Mouse (Mus musculus): ENCODE data around the gene Mogat2. TPM values are rescaled to one million over a fixed set of nuclear protein-coding genes. Genes with fewer than 3 reads are reported as not detected.

Mogat2 gene
- polyA plus RNA-seq, 1 experiment from 2014 or later = 1.1 TPM

DNA sequence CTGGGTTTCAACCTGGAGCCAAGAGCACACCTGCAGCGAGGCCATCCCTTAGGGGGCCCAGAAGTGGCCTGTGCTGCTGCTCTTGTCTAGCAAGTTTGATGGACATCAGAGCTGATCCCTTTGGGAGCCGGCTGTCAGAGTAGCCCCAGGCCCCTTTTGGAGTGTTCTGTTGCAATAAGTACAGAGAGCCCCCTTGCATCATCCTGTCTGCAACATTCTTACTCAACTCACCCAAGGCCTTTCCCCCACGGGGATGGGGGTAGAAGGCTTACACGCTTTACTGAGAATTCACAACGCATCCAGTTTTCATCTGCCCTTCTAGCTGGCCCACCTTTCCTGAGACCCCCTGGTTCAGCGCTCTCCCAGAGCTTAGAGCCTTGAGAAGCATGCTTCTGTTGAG is 49.8 kb downstream of the Mogat2 start:
- WGBS = 88% methylated on average over 6 of the region's 6 CpGs
- no peak for ATAC-seq (ENCODE audit: low FRiP score)
- H3K4me1 ChIP-seq = 0 out of 2 replicates have a peak, but pooled peaks cover 2% of the 10 kb centered on the region

DNA sequence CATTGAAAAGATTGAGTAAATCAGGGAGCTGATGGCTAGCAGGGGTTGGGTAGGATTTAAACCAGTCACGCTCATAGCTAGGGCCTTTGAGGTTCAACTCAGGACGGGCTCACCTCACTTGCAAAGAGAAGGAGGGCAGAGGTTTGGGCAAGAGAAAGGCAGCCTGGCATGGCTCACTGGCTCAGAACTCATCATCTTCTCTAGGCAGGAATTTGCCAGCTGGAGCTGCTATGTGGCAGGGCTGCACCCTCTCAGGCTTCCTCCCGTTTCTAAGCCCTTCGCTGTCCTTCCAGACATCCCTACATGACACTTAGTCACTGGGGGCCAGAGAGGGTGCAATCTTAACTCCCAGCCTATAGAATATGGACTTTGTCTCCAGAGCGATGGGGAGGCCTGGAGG is 51.0 kb downstream of the Mogat2 start:
- no peak for ATAC-seq (ENCODE audit: low FRiP score)
- no peaks in the 10 kb centered on the region for H3K9me3 ChIP-seq (replicated peaks)
- no peak overlapping the region for H3K27ac ChIP-seq (replicated peaks)
- 0 out of 2 replicates have a peak, but pooled peaks cover 5% of the 10 kb centered on the region for H3K4me1 ChIP-seq
- H3K36me3 ChIP-seq = no peaks in the 10 kb centered on the region
- WGBS = 86% methylated on average over 5 of the region's 5 CpGs
- no peak overlapping the region for H3K4me2 ChIP-seq
- no peak overlapping the region for H3K9ac ChIP-seq (replicated peaks)
- 0 out of 2 replicates have a peak, but pooled peaks cover 3% of the 10 kb centered on the region for H3K27me3 ChIP-seq (replicated peaks)
- no peak overlapping the region for H3K4me3 ChIP-seq (replicated peaks)

More for the DNA sequence above, 49.8 kb downstream of the Mogat2 start:
- H3K9ac ChIP-seq (replicated peaks) = no peak overlapping the region
- H3K9me3 ChIP-seq (replicated peaks) = no peaks in the 10 kb centered on the region
- no peaks in the 10 kb centered on the region for H3K36me3 ChIP-seq
- 0 out of 2 replicates have a peak, but pooled peaks cover 3% of the 10 kb centered on the region for H3K27me3 ChIP-seq (replicated peaks)
- no peak overlapping the region for H3K4me3 ChIP-seq (replicated peaks)
- H3K27ac ChIP-seq (replicated peaks) = no peak overlapping the region
- H3K4me2 ChIP-seq = no peak overlapping the region

DNA sequence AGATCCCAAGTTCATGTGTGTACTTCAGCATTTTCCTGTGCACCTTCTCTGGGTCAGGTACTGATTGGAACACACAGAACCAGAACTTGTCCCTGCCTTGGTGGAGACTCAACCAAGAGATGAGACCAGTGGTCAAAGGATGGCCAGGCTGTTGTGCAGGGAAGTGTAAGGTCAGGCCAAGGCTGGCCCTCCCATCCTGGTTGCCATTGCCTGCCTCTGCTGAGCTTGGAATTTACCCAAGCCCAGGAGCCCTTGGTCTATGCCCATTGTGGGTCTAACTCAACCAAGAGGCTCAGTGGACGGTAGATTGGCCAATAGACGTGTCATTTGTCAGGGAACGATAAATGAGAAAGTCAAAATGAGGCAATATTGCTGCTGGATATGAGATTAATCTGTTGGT is 53.0 kb downstream of the Mogat2 start:
- H3K9ac ChIP-seq (replicated peaks) = no peak overlapping the region
- H3K36me3 ChIP-seq = no peaks in the 10 kb centered on the region
- 88% methylated on average over 3 of the region's 3 CpGs for WGBS
- H3K4me3 ChIP-seq (replicated peaks) = no peak overlapping the region
- no peak for ATAC-seq (ENCODE audit: low FRiP score)
- no peak overlapping the region for H3K27ac ChIP-seq (replicated peaks)
- H3K27me3 ChIP-seq (replicated peaks) = peaks cover 8% of the 10 kb centered on the region; the same call in 1 of the 2 replicates
- peaks cover 18% of the 10 kb centered on the region for H3K4me1 ChIP-seq
- no peaks in the 10 kb centered on the region for H3K9me3 ChIP-seq (replicated peaks)
- no peak overlapping the region for H3K4me2 ChIP-seq

DNA sequence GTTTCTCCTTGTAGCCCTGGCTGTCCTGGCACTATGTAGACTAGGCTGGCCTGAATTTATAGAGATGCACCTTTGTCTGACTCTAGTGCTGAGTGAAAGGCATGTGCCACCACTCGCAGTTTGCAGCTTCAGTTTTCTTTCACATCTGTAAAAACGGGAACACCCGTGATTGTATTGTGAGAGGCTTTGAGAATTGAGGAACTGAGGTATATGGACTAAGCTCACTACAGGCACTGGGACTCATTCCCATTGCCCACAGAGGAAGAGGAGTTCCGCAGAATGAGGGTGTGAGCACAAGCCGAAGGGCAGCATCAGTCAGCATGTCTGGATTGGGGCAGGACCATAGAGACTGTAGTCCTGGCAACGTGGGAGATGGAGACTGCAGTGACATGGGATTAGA is 54.7 kb downstream of the Mogat2 start:
- no peak overlapping the region for H3K4me3 ChIP-seq (replicated peaks)
- 75% methylated on average over 6 of the region's 6 CpGs for WGBS
- no peaks in the 10 kb centered on the region for H3K36me3 ChIP-seq
- peaks cover 8% of the 10 kb centered on the region; the same call in 1 of the 2 replicates for H3K27me3 ChIP-seq (replicated peaks)
- no peak for ATAC-seq (ENCODE audit: low FRiP score)
- H3K9ac ChIP-seq (replicated peaks) = no peak overlapping the region
- H3K27ac ChIP-seq (replicated peaks) = no peak overlapping the region
- peaks cover 21% of the 10 kb centered on the region for H3K4me1 ChIP-seq
- H3K4me2 ChIP-seq = 0 out of 2 replicates have a peak overlapping the region, but pooled peaks have one; percentile 84
- no peaks in the 10 kb centered on the region for H3K9me3 ChIP-seq (replicated peaks)

DNA sequence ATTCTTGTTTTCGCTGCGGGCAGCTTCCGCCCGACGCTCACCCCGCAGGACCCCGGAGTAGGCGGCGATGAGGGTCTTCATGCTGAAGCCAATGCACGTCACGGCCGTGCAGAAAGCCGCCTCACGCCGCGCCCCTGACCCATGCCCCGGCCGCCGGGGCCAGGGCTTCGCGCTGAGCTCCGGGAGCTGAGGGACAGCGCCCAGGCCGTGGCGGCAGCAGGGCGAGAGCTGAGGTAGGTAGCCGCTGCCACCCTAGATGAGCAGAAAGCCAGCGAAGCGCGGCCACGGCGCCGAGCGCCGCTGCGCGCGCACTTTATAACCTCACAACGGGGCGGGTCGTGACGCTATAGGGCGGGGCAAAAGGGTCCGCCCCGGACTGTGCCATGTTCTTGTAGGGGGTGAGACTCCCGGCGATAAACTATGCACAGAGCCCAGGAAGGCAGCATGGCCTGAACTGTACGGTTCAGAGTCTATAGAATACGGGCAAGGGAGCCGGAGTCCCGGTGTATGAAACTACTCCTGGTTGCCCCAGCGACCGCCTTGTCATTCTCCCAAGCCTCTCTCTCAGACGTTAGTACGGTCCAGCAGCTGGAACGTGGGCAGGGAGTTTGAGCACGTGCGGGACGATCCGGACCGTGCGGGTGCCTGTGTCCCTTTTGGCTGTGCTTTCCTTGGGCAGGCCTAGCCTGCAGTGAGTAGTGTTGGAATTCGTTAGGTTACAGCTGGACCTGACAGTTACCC is 55.8 kb downstream of the Mogat2 start, which contains the start of gene Dgat2:
Gene Dgat2, minus strand, starts transcription at position 288 of the 741 bp plus-strand sequence.
- Histone ChIP-seq H3K27ac (replicated peaks) (peak within 1 kb of the TSS; percentile 88), H3K4me3 (replicated peaks) (peak within 1 kb of the TSS; percentile 91), H3K4me2 (peak within 1 kb of the TSS; percentile 84), H3K36me3 (no peaks in the 10 kb centered on the region), H3K9me3 (replicated peaks) (no peaks in the 10 kb centered on the region), H3K27me3 (replicated peaks) (peaks cover 8% of the 10 kb centered on the region; the same call in 1 of the 2 replicates), H3K9ac (replicated peaks) (peak within 1 kb of the TSS; percentile 90), H3K4me1 (peaks cover 24% of the 10 kb centered on the region)
- WGBS = under 1% methylated on average over 63 of the region's 63 CpGs
- ATAC-seq (ENCODE audit: low FRiP score) = peak; percentile 96

DNA sequence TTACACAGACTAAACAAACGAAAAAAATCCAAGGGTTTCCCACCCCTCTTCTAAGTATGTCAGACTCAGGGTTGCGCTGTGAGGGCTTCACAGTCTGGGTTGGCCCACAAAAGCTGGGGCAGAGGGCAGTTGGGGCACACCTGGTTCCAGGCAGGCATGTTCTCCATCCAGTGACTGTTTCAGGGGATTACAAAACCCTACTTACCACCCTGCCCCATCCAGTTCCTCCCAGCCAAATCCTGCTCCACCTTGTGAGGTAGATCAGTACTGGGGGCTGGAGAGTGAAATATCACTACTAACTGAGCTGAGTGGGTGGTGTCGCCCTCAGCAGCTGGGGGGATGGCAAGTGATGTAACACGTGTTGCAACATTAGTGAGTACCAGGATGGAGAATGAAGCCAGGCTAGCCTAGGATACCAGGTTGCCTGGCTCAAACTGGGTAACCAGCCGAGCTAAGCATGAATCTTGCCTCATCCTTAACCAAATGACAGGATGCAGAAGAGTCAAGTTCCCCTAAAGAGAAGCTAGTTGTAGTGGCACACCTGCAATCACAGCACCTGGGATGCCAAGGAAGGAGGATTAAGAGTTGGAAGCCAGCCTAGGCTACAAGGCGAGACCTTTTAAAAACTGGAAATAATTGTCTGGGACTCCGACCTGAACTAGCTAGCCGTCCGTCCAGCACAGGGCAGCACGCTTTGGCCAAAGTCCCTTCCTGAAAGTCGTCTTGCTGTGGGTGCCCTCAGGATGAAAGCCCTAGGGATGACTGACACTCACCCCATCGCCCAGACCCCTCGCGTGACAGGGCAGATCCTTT is 56.6 kb downstream of the Mogat2 start:
- peak overlapping the region; percentile 84 for H3K4me2 ChIP-seq
- peak overlapping the region; percentile 90 for H3K9ac ChIP-seq (replicated peaks)
- H3K4me1 ChIP-seq = peaks cover 24% of the 10 kb centered on the region
- H3K27ac ChIP-seq (replicated peaks) = peak overlapping the region; percentile 88; the same call in 1 of the 2 replicates
- no peak for ATAC-seq (ENCODE audit: low FRiP score)
- no peaks in the 10 kb centered on the region for H3K36me3 ChIP-seq
- no peaks in the 10 kb centered on the region for H3K9me3 ChIP-seq (replicated peaks)
- peaks cover 8% of the 10 kb centered on the region; the same call in 1 of the 2 replicates for H3K27me3 ChIP-seq (replicated peaks)
- peak overlapping the region; percentile 91 for H3K4me3 ChIP-seq (replicated peaks)
- 21% methylated on average over 14 of the region's 14 CpGs for WGBS

DNA sequence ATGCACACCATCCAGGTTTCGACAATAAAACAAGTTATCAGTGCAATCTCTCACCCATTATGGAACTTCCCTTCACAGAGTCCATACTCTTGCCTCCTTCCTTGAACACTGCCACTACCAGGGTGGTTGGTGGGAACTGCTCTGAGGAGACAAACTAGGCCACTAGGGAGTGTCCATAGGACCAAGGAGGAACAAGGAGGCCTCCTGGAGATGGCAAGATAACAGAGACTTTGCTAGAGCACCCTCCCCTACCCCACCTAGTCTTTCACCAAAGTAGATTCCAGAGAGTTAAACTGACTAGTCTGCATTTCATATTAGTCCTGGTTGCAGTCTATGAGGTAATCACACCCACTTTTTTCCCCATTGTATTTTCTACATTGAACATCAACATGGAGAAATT is 58.3 kb downstream of the Mogat2 start:
- Histone ChIP-seq H3K36me3 (no peaks in the 10 kb centered on the region), H3K9me3 (replicated peaks) (no peaks in the 10 kb centered on the region), H3K4me1 (peaks cover 24% of the 10 kb centered on the region), H3K27ac (replicated peaks) (no peak overlapping the region), H3K9ac (replicated peaks) (no peak overlapping the region), H3K27me3 (replicated peaks) (peaks cover 8% of the 10 kb centered on the region; the same call in 1 of the 2 replicates), H3K4me2 (no peak overlapping the region), H3K4me3 (replicated peaks) (no peak overlapping the region)
- ATAC-seq (ENCODE audit: low FRiP score) = no peak
- 88% methylated on average over 1 of the region's 1 CpGs for WGBS

DNA sequence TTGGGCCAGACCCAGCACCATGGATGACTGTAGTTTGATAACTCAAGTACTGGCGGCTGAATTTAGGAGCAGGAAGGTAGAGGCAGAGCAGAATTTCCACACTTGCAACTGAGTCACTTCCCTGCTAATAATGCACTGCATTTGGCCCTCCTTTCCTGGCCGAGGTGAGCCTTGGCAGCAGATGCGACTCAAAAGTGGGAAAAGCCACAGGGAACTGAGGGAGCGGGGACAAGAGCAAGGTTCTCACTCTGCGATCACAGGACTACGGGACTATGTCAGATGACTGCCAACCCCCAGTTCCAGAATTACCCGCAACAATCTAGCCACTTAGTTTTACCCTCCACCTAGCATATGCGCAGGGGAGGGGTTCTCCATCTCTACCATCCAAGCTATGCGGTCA is 59.1 kb downstream of the Mogat2 start:
- 91% methylated on average over 9 of the region's 9 CpGs for WGBS
- no peak for ATAC-seq (ENCODE audit: low FRiP score)
- Histone ChIP-seq H3K9ac (replicated peaks) (no peak overlapping the region), H3K27ac (replicated peaks) (no peak overlapping the region), H3K4me2 (no peak overlapping the region), H3K4me3 (replicated peaks) (no peak overlapping the region), H3K4me1 (peaks cover 24% of the 10 kb centered on the region), H3K36me3 (no peaks in the 10 kb centered on the region), H3K9me3 (replicated peaks) (no peaks in the 10 kb centered on the region), H3K27me3 (replicated peaks) (peaks cover 6% of the 10 kb centered on the region; the same call in 1 of the 2 replicates)

DNA sequence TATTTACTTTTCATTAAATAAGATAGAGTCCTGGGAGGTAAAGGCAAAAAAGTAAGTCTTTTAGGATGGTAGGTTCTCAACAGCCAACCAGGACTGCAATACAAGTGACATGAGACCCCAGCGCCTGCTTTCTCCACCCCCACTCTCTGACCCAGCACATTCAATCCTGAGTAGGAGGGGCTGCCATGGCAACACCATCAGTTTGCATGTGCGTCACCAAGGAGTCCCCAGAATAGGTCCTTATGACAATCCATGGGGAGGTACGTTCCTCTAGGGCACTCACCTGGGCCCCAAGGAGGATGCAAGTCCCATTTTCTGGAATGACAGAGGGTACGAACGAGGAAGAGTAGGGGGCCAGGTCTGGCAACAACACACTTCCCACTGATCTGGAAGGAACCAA is 61.0 kb downstream of the Mogat2 start:
- WGBS = 70% methylated on average over 5 of the region's 5 CpGs
- ATAC-seq (ENCODE audit: low FRiP score) = no peak
- no peak overlapping the region for H3K4me3 ChIP-seq (replicated peaks)

DNA sequence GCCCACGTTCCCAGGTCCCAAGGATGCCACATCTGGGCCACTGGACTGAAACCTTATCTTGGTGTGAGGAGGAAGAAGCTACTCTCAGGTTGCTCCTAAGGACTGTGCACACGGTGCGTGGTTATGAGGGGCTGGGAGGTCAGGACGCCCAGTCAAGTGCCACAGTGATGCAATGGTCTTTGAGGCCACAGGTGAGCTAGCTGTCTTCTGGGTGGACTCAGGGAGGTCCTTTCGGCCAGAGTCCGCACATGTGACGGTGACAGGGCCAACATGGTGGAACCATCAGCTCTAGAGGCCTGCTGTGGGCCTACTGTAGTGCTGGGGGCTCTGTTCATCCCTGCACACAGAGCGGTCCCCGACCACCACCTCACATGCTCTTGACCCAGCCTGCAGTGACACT is 62.8 kb downstream of the Mogat2 start:
- no peak overlapping the region for H3K4me3 ChIP-seq (replicated peaks)
- no peaks in the 10 kb centered on the region for H3K9me3 ChIP-seq (replicated peaks)
- H3K36me3 ChIP-seq = no peaks in the 10 kb centered on the region
- no peak overlapping the region for H3K9ac ChIP-seq (replicated peaks)
- no peak for ATAC-seq (ENCODE audit: low FRiP score)
- peaks cover 8% of the 10 kb centered on the region for H3K4me1 ChIP-seq
- 96% methylated on average over 9 of the region's 9 CpGs for WGBS
- H3K27ac ChIP-seq (replicated peaks) = no peak overlapping the region
- H3K27me3 ChIP-seq (replicated peaks) = no peaks in the 10 kb centered on the region
- H3K4me2 ChIP-seq = no peak overlapping the region

More for the DNA sequence above, 61.0 kb downstream of the Mogat2 start:
- Histone ChIP-seq H3K9me3 (replicated peaks) (no peaks in the 10 kb centered on the region), H3K36me3 (no peaks in the 10 kb centered on the region), H3K9ac (replicated peaks) (no peak overlapping the region), H3K4me2 (no peak overlapping the region), H3K4me1 (peaks cover 19% of the 10 kb centered on the region), H3K27me3 (replicated peaks) (peaks cover 4% of the 10 kb centered on the region; the same call in 1 of the 2 replicates), H3K27ac (replicated peaks) (no peak overlapping the region)

DNA sequence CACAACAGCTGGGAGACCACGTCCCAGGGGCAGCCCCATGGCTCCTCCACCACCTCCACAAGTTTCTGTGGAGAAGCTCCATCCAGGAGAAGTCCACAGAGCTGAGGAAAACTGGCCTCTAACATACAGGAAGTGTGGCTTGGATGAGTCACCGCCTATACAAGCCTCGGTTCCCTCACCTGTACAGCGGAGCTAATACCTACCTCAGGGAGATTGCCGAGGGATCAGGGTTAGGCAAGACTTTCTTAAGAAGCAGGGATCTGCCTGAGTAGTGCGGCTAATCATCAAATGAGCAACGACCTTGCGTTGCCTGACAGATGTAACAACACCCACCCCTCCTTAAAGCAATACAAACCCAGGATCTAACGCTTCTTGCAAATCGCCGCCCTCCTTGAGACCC is 63.3 kb downstream of the Mogat2 start:
- Histone ChIP-seq H3K9me3 (replicated peaks) (no peaks in the 10 kb centered on the region), H3K4me1 (peaks cover 5% of the 10 kb centered on the region; the same call in 1 of the 2 replicates), H3K4me2 (no peak overlapping the region), H3K27ac (replicated peaks) (no peak overlapping the region), H3K9ac (replicated peaks) (no peak overlapping the region), H3K36me3 (no peaks in the 10 kb centered on the region), H3K4me3 (replicated peaks) (no peak overlapping the region), H3K27me3 (replicated peaks) (no peaks in the 10 kb centered on the region)
- WGBS = 84% methylated on average over 11 of the region's 11 CpGs
- ATAC-seq (ENCODE audit: low FRiP score) = no peak
